Mouse (Mus musculus): ENCODE results near the gene Angptl1. TPM values are rescaled to one million over a fixed set of nuclear protein-coding genes. Genes with fewer than 3 reads are reported as not detected.

Gene Angptl1
- 1.8 and 11.3 TPM in 2 replicates for polyA plus RNA-seq (2012; rRNA removed)

DNA sequence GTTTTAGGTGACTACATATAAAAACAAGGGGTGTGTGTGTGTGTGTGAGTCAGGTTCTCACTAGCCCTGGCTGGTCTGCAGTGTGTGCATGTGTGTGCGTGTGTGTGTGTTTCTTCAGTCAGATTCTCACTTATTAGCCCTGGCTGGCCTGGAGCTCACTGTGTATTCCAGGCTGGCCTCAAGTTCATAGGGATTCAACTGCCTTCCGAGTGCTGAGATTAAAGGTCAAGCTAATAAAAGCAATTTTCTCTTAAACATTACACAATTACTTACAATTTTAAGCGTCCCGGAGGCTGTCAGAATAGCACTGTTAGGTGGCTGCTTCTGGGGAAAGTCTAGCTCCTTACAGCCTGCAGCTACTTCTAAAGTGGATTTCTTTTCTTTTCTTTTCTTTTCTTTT is at the start of gene Angptl1:
TSS of gene Angptl1 (plus strand) at position 386 of the 400 bp plus-strand sequence.

Other genes with a start within 250 kb of the Angptl1 start
- 2.7 TPM in 2 replicates for gene Tor3a, start 164.2 kb upstream of the Angptl1 start, polyA plus RNA-seq (2012; rRNA removed)
- 24.8 and 26.1 TPM in 2 replicates for gene Fam20b, start 119.5 kb upstream of the Angptl1 start, polyA plus RNA-seq (2012; rRNA removed)
- 45.4 and 77.9 TPM in 2 replicates for gene Ralgps2, start 101.1 kb downstream of the Angptl1 start, polyA plus RNA-seq (2012; rRNA removed)